In the genomic region with DNA sequence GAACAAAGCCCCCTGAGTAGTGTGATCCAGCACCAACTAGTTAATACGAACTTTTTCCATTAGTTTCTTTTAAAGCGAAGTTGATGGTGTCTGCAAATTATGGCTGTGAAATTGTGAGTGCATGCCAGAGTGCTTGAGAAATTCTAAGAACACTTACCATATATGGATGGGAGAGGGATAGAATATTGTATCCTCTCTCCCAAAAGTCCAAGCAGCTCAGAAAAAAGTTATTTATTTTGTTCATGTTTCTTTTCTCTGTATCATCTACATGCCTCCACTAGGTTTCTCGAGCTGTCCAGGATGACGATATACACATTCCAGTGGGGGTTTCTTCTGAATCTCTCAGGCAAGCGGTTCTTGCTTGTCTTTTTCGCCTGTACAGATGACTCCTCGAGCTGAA, we compare ENCODE assay signal across 28 mouse cellular contexts.
DNase-seq lines count a peak whose midpoint lies in the region; ATAC-seq and TF ChIP-seq lines count a peak whose summit lies in the region.
"Had no signal": no experiment of that assay in that cellular context is flagged by ENCODE, and none has a peak within 500 bp of the region (broad histone marks: within the 10 kb centered on the region; RNA-seq: fewer than 3 reads in every experiment).

No protein-coding gene starts in this region.

- peak; percentile 13 for DNase-seq in kidney, postnatal 0 days (ENCODE audit: low spot score)
- no peak for DNase-seq in kidney, postnatal 10 days
- no peak for DNase-seq in lung, adult 2 months
- DNase-seq in lung, postnatal 36 days = peak; percentile 7
- DNase-seq: adrenal gland, adult 2 months; adrenal gland, postnatal 14 days; cerebellum, adult 11-12 months; cerebellum, adult 8-10 months; cerebellum, postnatal 10 days; cerebellum, postnatal 36 days; embryo, embryonic 11 days; gastrocnemius, postnatal 25 days; heart, adult 2 months; heart, postnatal 10 days; heart, postnatal 36 days had no signal

- H3K9me3 ChIP-seq in kidney, postnatal 0 days (replicated peaks; ENCODE audit: low read length) = no peaks in the 10 kb centered on the region
- H3K9me3 ChIP-seq in lung, embryonic 16.5 days (ENCODE audit: control insufficient read depth, low read length) = no peaks in the 10 kb centered on the region
- H3K9me3 ChIP-seq: embryonic facial prominence, embryonic 10.5 days; embryonic facial prominence, embryonic 13.5 days; forebrain, embryonic 12.5 days; forebrain, embryonic 15.5 days; heart, embryonic 12.5 days; heart, embryonic 15.5 days; hindbrain, embryonic 10.5 days; hindbrain, embryonic 13.5 days had no signal

- H3K4me2 ChIP-seq in kidney, postnatal 0 days (ENCODE audit: low read length) = no peak overlapping the region
- H3K4me2 ChIP-seq in lung, embryonic 16.5 days (ENCODE audit: low read depth, low read length) = no peak overlapping the region
- H3K4me2 ChIP-seq: embryonic facial prominence, embryonic 13.5 days; forebrain, embryonic 12.5 days; forebrain, embryonic 15.5 days; heart, embryonic 12.5 days; heart, embryonic 15.5 days; hindbrain, embryonic 13.5 days had no signal

- no peak overlapping the region for H3K4me3 ChIP-seq in kidney, postnatal 0 days (replicated peaks; ENCODE audit: low read depth, low read length)
- no peak overlapping the region for H3K4me3 ChIP-seq in lung, embryonic 16.5 days (ENCODE audit: low read length)
- H3K4me3 ChIP-seq in lung, adult 2 months (replicated peaks; ENCODE audit: extremely low read depth, low read depth, low read length) = no peak overlapping the region
- H3K4me3 ChIP-seq: embryonic facial prominence, embryonic 10.5 days; embryonic facial prominence, embryonic 13.5 days; erythroblast, embryonic 14.5 days; forebrain, embryonic 12.5 days; forebrain, embryonic 15.5 days; heart, adult 2 months; heart, embryonic 12.5 days; heart, embryonic 15.5 days; hindbrain, embryonic 10.5 days; hindbrain, embryonic 13.5 days had no signal

- TF ChIP-seq CTCF in kidney, postnatal 0 days (IDR thresholded peaks at IDR 0.05; ENCODE audit: low read depth) = no peak
- no peak for TF ChIP-seq CTCF in lung, adult 2 months (IDR thresholded peaks at IDR 0.05; ENCODE audit: insufficient read depth, low read length)

- ATAC-seq in kidney, postnatal 0 days (replicated peaks; ENCODE audit: low FRiP score, low read depth) = no peak
- ATAC-seq in lung, embryonic 16.5 days (ENCODE audit: low read depth) = peak; percentile 87
- no peak for ATAC-seq in cerebellum, adult (ENCODE audit: insufficient number of reproducible peaks, low FRiP score, low TSS enrichment)
- ATAC-seq: CD4-positive, CD25-positive, alpha-beta regulatory T cell, adult 4 months; forebrain, embryonic 15.5 days; hindbrain, embryonic 16.5 days had no signal

- H3K36me3 ChIP-seq in kidney, postnatal 0 days (ENCODE audit: insufficient read depth, low read length) = no peaks in the 10 kb centered on the region
- H3K36me3 ChIP-seq in lung, embryonic 16.5 days (ENCODE audit: control insufficient read depth, insufficient read depth, low read length) = no peaks in the 10 kb centered on the region
- H3K36me3 ChIP-seq: embryonic facial prominence, embryonic 10.5 days; embryonic facial prominence, embryonic 13.5 days; forebrain, embryonic 12.5 days; forebrain, embryonic 15.5 days; heart, embryonic 12.5 days; heart, embryonic 15.5 days; hindbrain, embryonic 10.5 days; hindbrain, embryonic 13.5 days had no signal

- TF ChIP-seq POLR2A in lung, adult 2 months (IDR thresholded peaks at IDR 0.05; ENCODE audit: borderline replicate concordance, extremely low read depth, low read depth, low read length) = no peak

- no peaks in the 10 kb centered on the region for H3K27me3 ChIP-seq in kidney, postnatal 0 days (ENCODE audit: insufficient read depth, low read length)
- H3K27me3 ChIP-seq in lung, embryonic 16.5 days (ENCODE audit: control insufficient read depth, insufficient read depth, low read depth, low read length) = no peaks in the 10 kb centered on the region
- H3K27me3 ChIP-seq: embryonic facial prominence, embryonic 13.5 days; forebrain, embryonic 12.5 days; forebrain, embryonic 15.5 days; heart, embryonic 12.5 days; heart, embryonic 15.5 days; hindbrain, embryonic 13.5 days had no signal

- no peak overlapping the region for H3K9ac ChIP-seq in kidney, postnatal 0 days (ENCODE audit: low read depth, low read length)
- H3K9ac ChIP-seq in lung, embryonic 16.5 days (ENCODE audit: low read length) = no peak overlapping the region
- H3K9ac ChIP-seq: embryonic facial prominence, embryonic 13.5 days; forebrain, embryonic 12.5 days; forebrain, embryonic 15.5 days; heart, embryonic 12.5 days; heart, embryonic 15.5 days; hindbrain, embryonic 13.5 days had no signal

- 70% methylated on average over 7 of the region's 7 CpGs for WGBS in kidney, postnatal 0 days
- 51% methylated on average over 7 of the region's 7 CpGs for WGBS in lung, embryonic 16.5 days
- 67% methylated on average over 7 of the region's 7 CpGs for WGBS in lung, adult 2 months

- H3K27ac ChIP-seq in kidney, postnatal 0 days = no peak overlapping the region
- no peak overlapping the region for H3K27ac ChIP-seq in lung, embryonic 16.5 days (ENCODE audit: low read length)
- H3K27ac ChIP-seq: embryonic facial prominence, embryonic 10.5 days; embryonic facial prominence, embryonic 13.5 days; forebrain, embryonic 12.5 days; forebrain, embryonic 15.5 days; heart, adult 2 months; heart, embryonic 15.5 days; hindbrain, embryonic 10.5 days; hindbrain, embryonic 13.5 days had no signal

- no peaks in the 10 kb centered on the region for H3K4me1 ChIP-seq in kidney, postnatal 0 days (replicated peaks; ENCODE audit: insufficient read depth, low read length)
- H3K4me1 ChIP-seq in lung, embryonic 16.5 days (replicated peaks; ENCODE audit: control insufficient read depth, insufficient read depth, low read length) = no peaks in the 10 kb centered on the region
- H3K4me1 ChIP-seq in lung, adult 2 months (ENCODE audit: control insufficient read depth, insufficient read depth, low read length) = no peaks in the 10 kb centered on the region
- H3K4me1 ChIP-seq: embryonic facial prominence, embryonic 10.5 days; embryonic facial prominence, embryonic 13.5 days; forebrain, embryonic 12.5 days; forebrain, embryonic 15.5 days; heart, embryonic 12.5 days; heart, embryonic 15.5 days; hindbrain, embryonic 10.5 days; hindbrain, embryonic 13.5 days had no signal

Comparison
In these comparisons a context has a peak if more than half of its experiments do, and no peak if none do; other contexts are left out.
1. DNase-seq: peak in kidney, postnatal 0 days (single experiment) and lung, postnatal 36 days (single experiment); none in kidney, postnatal 10 days (single experiment) and lung, adult 2 months (single experiment).